In the genomic region with DNA sequence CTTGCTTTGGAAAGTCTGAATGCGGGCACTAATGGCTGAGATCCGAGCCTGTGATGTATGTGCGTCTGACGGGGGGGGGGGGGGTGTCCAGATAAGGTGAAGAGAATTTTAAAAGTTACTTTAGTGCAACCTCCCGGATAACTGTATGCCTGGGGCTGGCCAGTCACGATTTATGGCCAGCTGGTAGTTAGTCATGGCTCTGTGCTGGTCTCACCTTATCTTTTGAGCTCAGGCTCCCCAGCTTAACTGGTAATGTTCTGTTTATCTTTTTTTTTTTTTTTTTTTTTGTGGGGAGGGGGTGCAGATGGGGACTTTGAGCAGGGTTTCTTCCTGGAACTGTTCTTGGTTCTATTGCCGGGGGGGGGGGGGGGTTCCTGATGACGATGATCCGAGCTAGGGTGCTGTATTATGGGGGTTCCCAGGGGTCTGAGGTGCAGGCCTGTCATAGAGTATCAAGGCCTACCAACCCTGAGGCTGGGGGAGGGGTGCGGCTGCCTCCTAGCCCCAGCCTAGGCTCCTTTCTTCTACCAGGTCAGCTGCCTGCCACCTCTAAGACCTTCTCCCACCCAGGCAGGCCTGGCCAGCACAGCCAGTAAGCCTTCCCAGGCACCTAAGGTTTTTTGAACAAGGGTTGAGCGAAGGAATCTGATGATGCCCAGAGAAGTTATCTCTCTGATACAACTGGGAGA, we compare ENCODE assay signal across 10 mouse cellular contexts.
DNase-seq lines count a peak whose midpoint lies in the region; ATAC-seq lines count a peak whose summit lies in the region.
"Had no signal": no experiment of that assay in that cellular context is flagged by ENCODE, and none has a peak within 500 bp of the region (broad histone marks: within the 10 kb centered on the region; RNA-seq: fewer than 3 reads in every experiment).

No protein-coding gene starts in this region.

- H3K9ac ChIP-seq in lung, embryonic 16.5 days (ENCODE audit: low read length): peak overlapping the region; percentile 28; the same call in 1 of the 2 replicates
- no peak overlapping the region for H3K9ac ChIP-seq in intestine, embryonic 15.5 days
- no peak overlapping the region for H3K9ac ChIP-seq in liver, embryonic 16.5 days (ENCODE audit: low read depth, low read length)
- H3K9ac ChIP-seq: heart, embryonic 13.5 days had no signal

- H3K9me3 ChIP-seq in lung, embryonic 16.5 days (ENCODE audit: control insufficient read depth, low read length): no peaks in the 10 kb centered on the region
- no peaks in the 10 kb centered on the region for H3K9me3 ChIP-seq in intestine, embryonic 15.5 days
- H3K9me3 ChIP-seq in liver, embryonic 16.5 days (replicated peaks; ENCODE audit: control insufficient read depth, low read length): no peaks in the 10 kb centered on the region
- H3K9me3 ChIP-seq: heart, embryonic 13.5 days had no signal

- peaks cover 90% of the 10 kb centered on the region for H3K4me1 ChIP-seq in lung, embryonic 16.5 days (replicated peaks; ENCODE audit: control insufficient read depth, insufficient read depth, low read length)
- peaks cover 56% of the 10 kb centered on the region for H3K4me1 ChIP-seq in intestine, embryonic 15.5 days (replicated peaks)
- peaks cover 27% of the 10 kb centered on the region for H3K4me1 ChIP-seq in liver, embryonic 16.5 days (ENCODE audit: control insufficient read depth, low read depth, low read length)

- no peak overlapping the region; the same call in 1 of the 2 replicates for H3K27ac ChIP-seq in lung, embryonic 16.5 days (ENCODE audit: low read length)
- H3K27ac ChIP-seq in intestine, embryonic 15.5 days: peak overlapping the region; percentile 74
- no peak overlapping the region for H3K27ac ChIP-seq in liver, embryonic 16.5 days (ENCODE audit: low read length)
- H3K27ac ChIP-seq: heart, embryonic 13.5 days had no signal

- no peaks in the 10 kb centered on the region for H3K36me3 ChIP-seq in lung, embryonic 16.5 days (ENCODE audit: control insufficient read depth, insufficient read depth, low read length)
- H3K36me3 ChIP-seq in intestine, embryonic 15.5 days: no peaks in the 10 kb centered on the region
- H3K36me3 ChIP-seq in liver, embryonic 16.5 days (ENCODE audit: control insufficient read depth, insufficient read depth): no peaks in the 10 kb centered on the region
- H3K36me3 ChIP-seq: heart, embryonic 13.5 days had no signal

- DNase-seq in lung, postnatal 25 days (ENCODE audit: low spot score): no peak
- DNase-seq in layer of hippocampus, postnatal 25 days (ENCODE audit: extremely low spot score in 1 of 2, low spot score in 1 of 2): no peak
- DNase-seq in ovary, postnatal 36 days (ENCODE audit: low spot score): no peak
- no peak for DNase-seq in retina, embryonic 14.5 days (ENCODE audit: low spot score)
- DNase-seq: lung, adult 18-20 months had no signal

- no peak for ATAC-seq in lung, embryonic 16.5 days (ENCODE audit: low read depth)
- ATAC-seq in intestine, embryonic 15.5 days: peak; percentile 48
- peak; percentile 58 for ATAC-seq in liver, embryonic 16.5 days (ENCODE audit: low read depth)

- H3K27me3 ChIP-seq in lung, embryonic 16.5 days (ENCODE audit: control insufficient read depth, insufficient read depth, low read depth, low read length): no peaks in the 10 kb centered on the region
- H3K27me3 ChIP-seq in intestine, embryonic 15.5 days (replicated peaks): no peaks in the 10 kb centered on the region
- no peaks in the 10 kb centered on the region for H3K27me3 ChIP-seq in liver, embryonic 16.5 days (ENCODE audit: control insufficient read depth, insufficient read depth, low read depth, low read length)
- H3K27me3 ChIP-seq: heart, embryonic 13.5 days had no signal

- WGBS in lung, embryonic 16.5 days: 39% methylated on average over 8 of the region's 11 CpGs
- 30% methylated on average over 11 of the region's 11 CpGs for WGBS in intestine, embryonic 15.5 days
- WGBS in liver, embryonic 16.5 days (ENCODE audit: insufficient replicate concordance): 15% methylated on average over 11 of the region's 11 CpGs

- H3K4me2 ChIP-seq in lung, embryonic 16.5 days (ENCODE audit: low read depth, low read length): no peak overlapping the region
- H3K4me2 ChIP-seq in intestine, embryonic 15.5 days (replicated peaks): peak overlapping the region; percentile 34; the same call in 1 of the 2 replicates
- H3K4me2 ChIP-seq in liver, embryonic 16.5 days (ENCODE audit: low read depth, low read length): 0 out of 2 replicates have a peak overlapping the region, but pooled peaks have one; percentile 17
- H3K4me2 ChIP-seq: heart, embryonic 13.5 days had no signal

- H3K4me3 ChIP-seq in lung, embryonic 16.5 days (ENCODE audit: low read length): no peak overlapping the region
- no peak overlapping the region for H3K4me3 ChIP-seq in intestine, embryonic 15.5 days (replicated peaks)
- H3K4me3 ChIP-seq in liver, embryonic 16.5 days (ENCODE audit: low read depth, low read length): no peak overlapping the region
- H3K4me3 ChIP-seq: heart, embryonic 13.5 days; myocyte had no signal
